Comparison of ENCODE assay signal across 37 mouse cellular contexts in genomic region chr1:131043636-131044035, GRCm38 (mm10). TPM values are rescaled to one million over a fixed set of nuclear protein-coding genes. Genes with fewer than 3 reads are reported as not detected.
"Had no signal": no experiment of that assay in that cellular context is flagged by ENCODE, and none has a peak within 500 bp of the region (broad histone marks: within the 10 kb centered on the region; RNA-seq: fewer than 3 reads in every experiment).

No protein-coding gene starts in this region.

- H3K27ac ChIP-seq: embryonic facial prominence, embryonic 10.5 days; embryonic facial prominence, embryonic 12.5 days; embryonic facial prominence, embryonic 13.5 days; embryonic facial prominence, embryonic 15.5 days; forebrain, embryonic 10.5 days; forebrain, embryonic 12.5 days; forebrain, embryonic 13.5 days; forebrain, embryonic 15.5 days; gastrocnemius, adult 2 months; heart, adult 2 months; heart, embryonic 10.5 days had no signal

- H3K27me3 ChIP-seq: embryonic facial prominence, embryonic 12.5 days; embryonic facial prominence, embryonic 13.5 days; embryonic facial prominence, embryonic 15.5 days; forebrain, embryonic 12.5 days; forebrain, embryonic 13.5 days; forebrain, embryonic 15.5 days had no signal

- DNase-seq: cerebellum, adult 2 months; cerebellum, adult 8-10 months; cerebellum, adult 9-10 months; cerebellum, adult 9-11 months; cerebellum, postnatal 25 days; cerebellum, postnatal 36 days; embryo, embryonic 11 days; forebrain, postnatal 0 days; gastrocnemius, adult 2 months; gastrocnemius, postnatal 10 days; gastrocnemius, postnatal 14 days; gastrocnemius, postnatal 25 days; gastrocnemius, postnatal 36 days; heart, adult 2 months had no signal

- H3K36me3 ChIP-seq: embryonic facial prominence, embryonic 10.5 days; embryonic facial prominence, embryonic 12.5 days; embryonic facial prominence, embryonic 13.5 days; embryonic facial prominence, embryonic 15.5 days; forebrain, embryonic 10.5 days; forebrain, embryonic 12.5 days; forebrain, embryonic 15.5 days; heart, embryonic 10.5 days had no signal

- H3K9me3 ChIP-seq: embryonic facial prominence, embryonic 10.5 days; embryonic facial prominence, embryonic 12.5 days; embryonic facial prominence, embryonic 13.5 days; embryonic facial prominence, embryonic 15.5 days; forebrain, embryonic 10.5 days; forebrain, embryonic 12.5 days; forebrain, embryonic 13.5 days; forebrain, embryonic 15.5 days; heart, embryonic 10.5 days had no signal

- H3K9ac ChIP-seq: embryonic facial prominence, embryonic 12.5 days; embryonic facial prominence, embryonic 13.5 days; embryonic facial prominence, embryonic 15.5 days; forebrain, embryonic 12.5 days; forebrain, embryonic 13.5 days; forebrain, embryonic 15.5 days; forebrain, postnatal 0 days had no signal

- H3K4me1 ChIP-seq: embryonic facial prominence, embryonic 10.5 days; embryonic facial prominence, embryonic 12.5 days; embryonic facial prominence, embryonic 13.5 days; embryonic facial prominence, embryonic 15.5 days; forebrain, embryonic 10.5 days; forebrain, embryonic 12.5 days; forebrain, embryonic 13.5 days; forebrain, embryonic 15.5 days had no signal

- H3K4me3 ChIP-seq: embryonic facial prominence, embryonic 10.5 days; embryonic facial prominence, embryonic 12.5 days; embryonic facial prominence, embryonic 13.5 days; embryonic facial prominence, embryonic 15.5 days; erythroblast, embryonic 14.5 days; forebrain, embryonic 10.5 days; forebrain, embryonic 12.5 days; forebrain, embryonic 13.5 days; forebrain, embryonic 15.5 days; gastrocnemius, adult 2 months; heart, adult 2 months; heart, embryonic 10.5 days had no signal

- H3K4me2 ChIP-seq: embryonic facial prominence, embryonic 12.5 days; embryonic facial prominence, embryonic 13.5 days; embryonic facial prominence, embryonic 15.5 days; forebrain, embryonic 12.5 days; forebrain, embryonic 13.5 days; forebrain, embryonic 15.5 days had no signal

- ATAC-seq: forebrain, embryonic 13.5 days; forebrain, embryonic 15.5 days; forebrain, embryonic 16.5 days; forebrain, postnatal 0 days had no signal

RNA-seq across cellular contexts. Expression of gene Il10, which starts 24.0 kb away (rescaled TPM):
- total RNA-seq: common myeloid progenitor, adult 5-6 weeks; forebrain, postnatal 0 days; gastrocnemius, adult 18-20 months; gastrocnemius, adult 2 months; gastrocnemius, adult 8-10 months; gastrocnemius, postnatal 10 days; gastrocnemius, postnatal 14 days; gastrocnemius, postnatal 25 days; gastrocnemius, postnatal 36 days; gastrocnemius, postnatal 4 days; granulocyte monocyte progenitor cell, adult 5-6 weeks; heart, adult 2 months; heart, adult 8-10 months had no signal
- polyA plus RNA-seq: cerebellum, adult 2 months; cortical plate, adult 2 months; embryonic facial prominence, embryonic 10.5 days; embryonic facial prominence, embryonic 11.5 days; embryonic facial prominence, embryonic 12.5 days; embryonic facial prominence, embryonic 13.5 days; embryonic facial prominence, embryonic 14.5 days; embryonic facial prominence, embryonic 15.5 days; erythroblast, embryonic 14.5 days; forebrain, embryonic 10.5 days; forebrain, embryonic 11.5 days; forebrain, embryonic 12.5 days; forebrain, embryonic 13.5 days; forebrain, embryonic 15.5 days; forebrain, postnatal 0 days; frontal cortex, adult 2 months; gonadal fat pad, adult 2 months; heart, adult 2 months; heart, embryonic 10.5 days had no signal
